Mouse (Mus musculus) natural killer cell, adult 2 months (primary cell): ENCODE measurements around the gene Depdc1a.
"Not testable (repeated sequence)": the region's sequence is repeated elsewhere in the genome, so short reads cannot be mapped to it uniquely, and the experiment has no call there.

Source experiments
- DNase-seq, 2 experiments: peaks; one replicate each; pipeline ENCODE4 v3.0.0; 2022; ENCODE audit warnings: low spot score in 2 of 2

Depdc1a gene

GRCm38 (mm10) chr3:159495243-159495801 lies at the start of gene Depdc1a:
Gene Depdc1a (plus strand): TSS chr3:159495433.
- DNase-seq: peak; percentile 85 to 87

GRCm38 (mm10) chr3:159470059-159470458 lies 25.2 kb upstream of the Depdc1a start:
- no peak for DNase-seq

GRCm38 (mm10) chr3:159475465-159475864 lies 19.8 kb upstream of the Depdc1a start:
- no peak for DNase-seq

- DNase-seq: no peak
These were observed 17.8 kb upstream of the Depdc1a start for GRCm38 (mm10) chr3:159477250-159477962.

- not testable (repeated sequence) for DNase-seq
These were observed 524 bp upstream of the Depdc1a start for GRCm38 (mm10) chr3:159494709-159495108.

GRCm38 (mm10) chr3:159508899-159509298 lies 13.7 kb downstream of the Depdc1a start:
- no peak for DNase-seq

GRCm38 (mm10) chr3:159528563-159528962 lies 33.3 kb downstream of the Depdc1a start:
- no peak for DNase-seq

GRCm38 (mm10) chr3:159548303-159548702 lies 53.1 kb downstream of the Depdc1a start:
- no peak for DNase-seq

GRCm38 (mm10) chr3:159550224-159550623 lies 55.0 kb downstream of the Depdc1a start:
- no peak for DNase-seq
